Mouse (Mus musculus) left cerebral cortex, adult 11 months (tissue): ENCODE measurements at regions not wholly inside any gene's neighbourhood (a gene's known extent, or its start where the extent isn't known, plus 50 kb on each side); places are given as distances from the start of the nearest gene placed in this dataset.
"Not testable (repeated sequence)": the region's sequence is repeated elsewhere in the genome, so short reads cannot be mapped to it uniquely, and the experiment has no call there.

Experiments
- DNase-seq: peaks from one replicate; pipeline ENCODE4 v3.0.0; 2022; ENCODE audit warnings: low spot score

GRCm38 (mm10) chr9:11441241-11441997 is 536.8 kb upstream of the Cntn5 start:
- not testable (repeated sequence) for DNase-seq

GRCm38 (mm10) chr9:11436443-11437167 is 532.0 kb upstream of the Cntn5 start:
- DNase-seq = no peak

GRCm38 (mm10) chr9:11436014-11436413 is 531.4 kb upstream of the Cntn5 start:
- DNase-seq = no peak

GRCm38 (mm10) chr9:11435019-11435418 is 530.4 kb upstream of the Cntn5 start:
- peak; percentile 8 for DNase-seq

GRCm38 (mm10) chr9:11426473-11426872 is 521.9 kb upstream of the Cntn5 start:
- no peak for DNase-seq

GRCm38 (mm10) chr9:11396829-11397228 is 492.3 kb upstream of the Cntn5 start:
- no peak for DNase-seq

GRCm38 (mm10) chr9:11381648-11382075 is 477.1 kb upstream of the Cntn5 start:
- no peak for DNase-seq

- no peak for DNase-seq
These were observed 476.0 kb upstream of the Cntn5 start for GRCm38 (mm10) chr9:11380531-11380930.

- DNase-seq = no peak
These were observed 473.5 kb upstream of the Cntn5 start for GRCm38 (mm10) chr9:11378046-11378445.

- no peak for DNase-seq
These were observed 473.0 kb upstream of the Cntn5 start for GRCm38 (mm10) chr9:11377586-11377985.

GRCm38 (mm10) chr9:11373294-11373903 is 468.8 kb upstream of the Cntn5 start:
- DNase-seq = no peak

- no peak for DNase-seq
These were observed 463.5 kb upstream of the Cntn5 start for GRCm38 (mm10) chr9:11368056-11368455.

- no peak for DNase-seq
These were observed 424.3 kb upstream of the Cntn5 start for GRCm38 (mm10) chr9:11328900-11329299.

- no peak for DNase-seq
These were observed 412.6 kb upstream of the Cntn5 start for GRCm38 (mm10) chr9:11317221-11317620.

- DNase-seq = not testable (repeated sequence)
These were observed 392.5 kb upstream of the Cntn5 start for GRCm38 (mm10) chr9:11297116-11297515.

GRCm38 (mm10) chr9:11285135-11285534 is 380.6 kb upstream of the Cntn5 start:
- DNase-seq = peak; percentile 3

GRCm38 (mm10) chr9:11284549-11284948 is 380.0 kb upstream of the Cntn5 start:
- no peak for DNase-seq

GRCm38 (mm10) chr9:11279409-11280127 is 375.0 kb upstream of the Cntn5 start:
- DNase-seq = no peak

GRCm38 (mm10) chr9:11277810-11278209 is 373.2 kb upstream of the Cntn5 start:
- no peak for DNase-seq

GRCm38 (mm10) chr9:11276966-11277365 is 372.4 kb upstream of the Cntn5 start:
- DNase-seq = no peak

GRCm38 (mm10) chr9:11256848-11257247 is 352.3 kb upstream of the Cntn5 start:
- DNase-seq = no peak

- peak; percentile 15 for DNase-seq
These were observed 302.3 kb upstream of the Cntn5 start for GRCm38 (mm10) chr9:11206829-11207228.
